Mouse (Mus musculus): ENCODE data around the gene Taf8. TPM values are rescaled to one million over a fixed set of nuclear protein-coding genes. Genes with fewer than 3 reads are reported as not detected.
"Not testable (repeated sequence)": the region's sequence is repeated elsewhere in the genome, so short reads cannot be mapped to it uniquely, and the experiment has no call there.

The Taf8 gene
- polyA plus RNA-seq, 1 experiment from 2014 or later, result 27.6 TPM

GRCm38 (mm10) chr17:47505566-47505965, 3.5 kb upstream of the Taf8 start:
- H3K4me2 ChIP-seq (ENCODE audit: low read depth, low read length), result peak overlapping the region; percentile 48
- H3K36me3 ChIP-seq (replicated peaks; ENCODE audit: control insufficient read depth, insufficient read depth, low read depth, low read length), result no peaks in the 10 kb centered on the region
- peak overlapping the region; percentile 62 for H3K9ac ChIP-seq (replicated peaks; ENCODE audit: low read length)
- no peak for ATAC-seq (replicated peaks; ENCODE audit: insufficient number of reproducible peaks, low FRiP score, low TSS enrichment, low read depth)
- DNase-seq (ENCODE audit: low spot score), result no peak
- peaks cover 3% of the 10 kb centered on the region for H3K4me1 ChIP-seq (ENCODE audit: control insufficient read depth, insufficient read depth, low read length)
- no peaks in the 10 kb centered on the region for H3K27me3 ChIP-seq (ENCODE audit: control insufficient read depth, insufficient read depth, low read length)
- 75% methylated on average over 2 of the region's 2 CpGs for WGBS
- no peak overlapping the region for H3K27ac ChIP-seq (replicated peaks; ENCODE audit: low read depth, low read length)
- H3K4me3 ChIP-seq (ENCODE audit: low read depth, low read length), result no peak overlapping the region; the same call in 1 of the 2 replicates
- no peaks in the 10 kb centered on the region for H3K9me3 ChIP-seq (replicated peaks; ENCODE audit: control insufficient read depth, low read length)

- no peaks in the 10 kb centered on the region for H3K36me3 ChIP-seq (replicated peaks; ENCODE audit: control insufficient read depth, insufficient read depth, low read depth, low read length)
- no peak within 1 kb of the TSS for H3K27ac ChIP-seq (replicated peaks; ENCODE audit: low read depth, low read length)
- DNase-seq (ENCODE audit: low spot score), result peak; percentile 57
- H3K27me3 ChIP-seq (ENCODE audit: control insufficient read depth, insufficient read depth, low read length), result no peaks in the 10 kb centered on the region
- H3K9me3 ChIP-seq (replicated peaks; ENCODE audit: control insufficient read depth, low read length), result no peaks in the 10 kb centered on the region
- WGBS, result 2% methylated on average over 22 of the region's 22 CpGs
- peaks cover 3% of the 10 kb centered on the region for H3K4me1 ChIP-seq (ENCODE audit: control insufficient read depth, insufficient read depth, low read length)
- H3K4me2 ChIP-seq (ENCODE audit: low read depth, low read length), result peak within 1 kb of the TSS; percentile 48
- peak within 1 kb of the TSS; percentile 62 for H3K9ac ChIP-seq (replicated peaks; ENCODE audit: low read length)
- peak within 1 kb of the TSS; percentile 35 for H3K4me3 ChIP-seq (ENCODE audit: low read depth, low read length)
- no peak for ATAC-seq (replicated peaks; ENCODE audit: insufficient number of reproducible peaks, low FRiP score, low TSS enrichment, low read depth)
Observed at GRCm38 (mm10) chr17:47504941-47505346, 2.9 kb upstream of the Taf8 start, which contains the start of gene Ccnd3. TSS of gene Ccnd3 (plus strand) at chr17:47505051.

- no peaks in the 10 kb centered on the region for H3K36me3 ChIP-seq (replicated peaks; ENCODE audit: control insufficient read depth, insufficient read depth, low read depth, low read length)
- H3K4me3 ChIP-seq (ENCODE audit: low read depth, low read length), result no peak overlapping the region
- no peak overlapping the region for H3K27ac ChIP-seq (replicated peaks; ENCODE audit: low read depth, low read length)
- no peaks in the 10 kb centered on the region for H3K9me3 ChIP-seq (replicated peaks; ENCODE audit: control insufficient read depth, low read length)
- peak overlapping the region; percentile 48 for H3K4me2 ChIP-seq (ENCODE audit: low read depth, low read length)
- ATAC-seq (replicated peaks; ENCODE audit: insufficient number of reproducible peaks, low FRiP score, low TSS enrichment, low read depth) (no peak), DNase-seq (ENCODE audit: low spot score) (no peak)
- WGBS, result 76% methylated on average over 5 of the region's 5 CpGs
- H3K4me1 ChIP-seq (ENCODE audit: control insufficient read depth, insufficient read depth, low read length), result peaks cover 3% of the 10 kb centered on the region
- H3K9ac ChIP-seq (replicated peaks; ENCODE audit: low read length), result peak overlapping the region; percentile 62
- H3K27me3 ChIP-seq (ENCODE audit: control insufficient read depth, insufficient read depth, low read length), result no peaks in the 10 kb centered on the region
Observed at GRCm38 (mm10) chr17:47504228-47504627, 2.1 kb upstream of the Taf8 start.

GRCm38 (mm10) chr17:47503689-47504088, 1.6 kb upstream of the Taf8 start:
- H3K4me3 ChIP-seq (ENCODE audit: low read depth, low read length), result no peak overlapping the region
- H3K9me3 ChIP-seq (replicated peaks; ENCODE audit: control insufficient read depth, low read length), result no peaks in the 10 kb centered on the region
- no peaks in the 10 kb centered on the region for H3K27me3 ChIP-seq (ENCODE audit: control insufficient read depth, insufficient read depth, low read length)
- no peaks in the 10 kb centered on the region for H3K36me3 ChIP-seq (replicated peaks; ENCODE audit: control insufficient read depth, insufficient read depth, low read depth, low read length)
- ATAC-seq (replicated peaks; ENCODE audit: insufficient number of reproducible peaks, low FRiP score, low TSS enrichment, low read depth), result no peak
- peaks cover 3% of the 10 kb centered on the region for H3K4me1 ChIP-seq (ENCODE audit: control insufficient read depth, insufficient read depth, low read length)
- H3K27ac ChIP-seq (replicated peaks; ENCODE audit: low read depth, low read length), result no peak overlapping the region
- H3K9ac ChIP-seq (replicated peaks; ENCODE audit: low read length), result no peak overlapping the region
- DNase-seq (ENCODE audit: low spot score), result no peak
- H3K4me2 ChIP-seq (ENCODE audit: low read depth, low read length), result no peak overlapping the region

GRCm38 (mm10) chr17:47502707-47503045, 584 bp upstream of the Taf8 start:
- H3K4me1 ChIP-seq (ENCODE audit: control insufficient read depth, insufficient read depth, low read length); H3K27ac ChIP-seq (replicated peaks; ENCODE audit: low read depth, low read length); H3K9me3 ChIP-seq (replicated peaks; ENCODE audit: control insufficient read depth, low read length); DNase-seq (ENCODE audit: low spot score); H3K4me2 ChIP-seq (ENCODE audit: low read depth, low read length); ATAC-seq (replicated peaks; ENCODE audit: insufficient number of reproducible peaks, low FRiP score, low TSS enrichment, low read depth); H3K4me3 ChIP-seq (ENCODE audit: low read depth, low read length); H3K27me3 ChIP-seq (ENCODE audit: control insufficient read depth, insufficient read depth, low read length); H3K9ac ChIP-seq (replicated peaks; ENCODE audit: low read length); H3K36me3 ChIP-seq (replicated peaks; ENCODE audit: control insufficient read depth, insufficient read depth, low read depth, low read length): not testable (repeated sequence)
- 79% methylated on average over 6 of the region's 6 CpGs for WGBS

- Histone ChIP-seq H3K4me1 (ENCODE audit: control insufficient read depth, insufficient read depth, low read length) (peaks cover 3% of the 10 kb centered on the region; the same call in 1 of the 2 replicates), H3K9ac (replicated peaks; ENCODE audit: low read length) (peak overlapping the region; percentile 80), H3K4me3 (ENCODE audit: low read depth, low read length) (peak overlapping the region; percentile 71), H3K9me3 (replicated peaks; ENCODE audit: control insufficient read depth, low read length) (no peaks in the 10 kb centered on the region), H3K27me3 (ENCODE audit: control insufficient read depth, insufficient read depth, low read length) (no peaks in the 10 kb centered on the region), H3K36me3 (replicated peaks; ENCODE audit: control insufficient read depth, insufficient read depth, low read depth, low read length) (peaks cover 7% of the 10 kb centered on the region), H3K4me2 (ENCODE audit: low read depth, low read length) (peak overlapping the region; percentile 84), H3K27ac (replicated peaks; ENCODE audit: low read depth, low read length) (no peak overlapping the region)
- ATAC-seq (replicated peaks; ENCODE audit: insufficient number of reproducible peaks, low FRiP score, low TSS enrichment, low read depth) (no peak), DNase-seq (ENCODE audit: low spot score) (no peak)
- WGBS, result 11% methylated on average over 11 of the region's 11 CpGs
Observed at GRCm38 (mm10) chr17:47501531-47501930, 561 bp downstream of the Taf8 start.

GRCm38 (mm10) chr17:47494132-47494531, 8.0 kb downstream of the Taf8 start:
- no peak for DNase-seq (ENCODE audit: low spot score)
- H3K4me3 ChIP-seq (ENCODE audit: low read depth, low read length), result no peak overlapping the region
- no peaks in the 10 kb centered on the region for H3K4me1 ChIP-seq (ENCODE audit: control insufficient read depth, insufficient read depth, low read length)
- no peak overlapping the region for H3K4me2 ChIP-seq (ENCODE audit: low read depth, low read length)
- ATAC-seq (replicated peaks; ENCODE audit: insufficient number of reproducible peaks, low FRiP score, low TSS enrichment, low read depth), result no peak
- no peak overlapping the region for H3K9ac ChIP-seq (replicated peaks; ENCODE audit: low read length)
- 94% methylated on average over 11 of the region's 11 CpGs for WGBS
- no peak overlapping the region for H3K27ac ChIP-seq (replicated peaks; ENCODE audit: low read depth, low read length)
- H3K9me3 ChIP-seq (replicated peaks; ENCODE audit: control insufficient read depth, low read length), result no peaks in the 10 kb centered on the region
- no peaks in the 10 kb centered on the region for H3K27me3 ChIP-seq (ENCODE audit: control insufficient read depth, insufficient read depth, low read length)
- H3K36me3 ChIP-seq (replicated peaks; ENCODE audit: control insufficient read depth, insufficient read depth, low read depth, low read length), result peaks cover 19% of the 10 kb centered on the region

- Histone ChIP-seq H3K4me1 (ENCODE audit: control insufficient read depth, insufficient read depth, low read length) (no peaks in the 10 kb centered on the region), H3K27ac (replicated peaks; ENCODE audit: low read depth, low read length) (no peak overlapping the region), H3K4me2 (ENCODE audit: low read depth, low read length) (no peak overlapping the region), H3K27me3 (ENCODE audit: control insufficient read depth, insufficient read depth, low read length) (no peaks in the 10 kb centered on the region), H3K4me3 (ENCODE audit: low read depth, low read length) (no peak overlapping the region), H3K36me3 (replicated peaks; ENCODE audit: control insufficient read depth, insufficient read depth, low read depth, low read length) (peaks cover 19% of the 10 kb centered on the region), H3K9me3 (replicated peaks; ENCODE audit: control insufficient read depth, low read length) (no peaks in the 10 kb centered on the region), H3K9ac (replicated peaks; ENCODE audit: low read length) (no peak overlapping the region)
- 87% methylated on average over 6 of the region's 6 CpGs for WGBS
- ATAC-seq (replicated peaks; ENCODE audit: insufficient number of reproducible peaks, low FRiP score, low TSS enrichment, low read depth) (no peak), DNase-seq (ENCODE audit: low spot score) (no peak)
Observed at GRCm38 (mm10) chr17:47493653-47494052, 8.4 kb downstream of the Taf8 start.
